Mouse (Mus musculus) megakaryocyte, embryonic 14.5 days (primary cell): ENCODE data around the gene Pcnt.

ENCODE experiments used
- FLI1 ChIP-seq: IDR thresholded peaks from 2 replicates; pipeline ENCODE4 v1.6.1; 2012; ENCODE audit warnings: low read length, inconsistent platforms, mixed read lengths
- GATA1 ChIP-seq: IDR thresholded peaks from 3 replicates; pipeline ENCODE4 v1.6.1; 2012; ENCODE audit warnings: mixed read lengths, low read length, inconsistent platforms, borderline replicate concordance

DNA sequence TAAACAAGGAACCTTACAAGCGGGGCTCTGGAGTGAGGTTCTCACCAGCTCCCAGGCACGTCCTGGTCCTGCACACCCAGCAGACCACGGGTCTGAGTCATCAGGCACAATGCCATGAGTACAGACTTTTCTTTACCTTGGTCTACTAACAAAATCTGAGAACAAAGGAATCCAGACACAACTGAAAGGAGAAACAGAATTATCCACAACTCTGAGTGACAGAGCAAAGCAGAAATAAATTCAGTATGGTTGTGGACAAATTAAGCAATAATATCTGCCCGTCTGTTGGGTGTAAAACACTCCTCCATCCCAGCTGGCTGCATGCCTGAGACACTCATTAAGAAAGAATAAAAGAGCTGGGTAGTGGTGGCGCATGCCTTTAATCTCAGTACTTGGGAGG, 84.1 kb downstream of the Pcnt start:
- TF ChIP-seq GATA1 (no peak), FLI1 (no peak)
